Mouse (Mus musculus) embryo, embryonic 10 days (tissue): ENCODE results near the gene Dscaml1.
A peak's percentile ranks its signal among the peaks of the same experiment; 100 is the strongest.

ENCODE experiments used
- DNase-seq: peaks from one replicate; pipeline ENCODE4 v3.0.0-alpha.2; 2015; ENCODE audit warnings: low spot score

The Dscaml1 gene

DNA sequence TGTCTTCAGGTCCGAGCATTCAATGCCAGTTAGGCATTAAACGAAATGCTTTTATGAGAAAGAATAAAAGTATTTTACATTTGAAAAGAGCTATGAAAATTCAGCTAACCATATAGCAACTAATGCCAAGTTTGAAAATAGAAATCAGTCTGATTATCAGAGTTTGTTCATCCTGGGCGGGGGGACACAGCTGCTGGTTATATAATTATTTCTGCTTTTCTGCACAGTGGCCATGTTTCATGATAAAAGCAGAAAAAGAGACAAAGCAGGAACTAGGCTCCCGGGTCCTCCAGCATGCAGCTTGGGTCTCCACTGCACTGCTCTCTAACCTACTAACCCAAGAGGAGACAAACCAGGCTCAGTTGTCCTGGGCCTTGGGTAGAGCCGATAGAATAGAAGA, 143.9 kb downstream of the Dscaml1 start:
- no peak for DNase-seq

DNA sequence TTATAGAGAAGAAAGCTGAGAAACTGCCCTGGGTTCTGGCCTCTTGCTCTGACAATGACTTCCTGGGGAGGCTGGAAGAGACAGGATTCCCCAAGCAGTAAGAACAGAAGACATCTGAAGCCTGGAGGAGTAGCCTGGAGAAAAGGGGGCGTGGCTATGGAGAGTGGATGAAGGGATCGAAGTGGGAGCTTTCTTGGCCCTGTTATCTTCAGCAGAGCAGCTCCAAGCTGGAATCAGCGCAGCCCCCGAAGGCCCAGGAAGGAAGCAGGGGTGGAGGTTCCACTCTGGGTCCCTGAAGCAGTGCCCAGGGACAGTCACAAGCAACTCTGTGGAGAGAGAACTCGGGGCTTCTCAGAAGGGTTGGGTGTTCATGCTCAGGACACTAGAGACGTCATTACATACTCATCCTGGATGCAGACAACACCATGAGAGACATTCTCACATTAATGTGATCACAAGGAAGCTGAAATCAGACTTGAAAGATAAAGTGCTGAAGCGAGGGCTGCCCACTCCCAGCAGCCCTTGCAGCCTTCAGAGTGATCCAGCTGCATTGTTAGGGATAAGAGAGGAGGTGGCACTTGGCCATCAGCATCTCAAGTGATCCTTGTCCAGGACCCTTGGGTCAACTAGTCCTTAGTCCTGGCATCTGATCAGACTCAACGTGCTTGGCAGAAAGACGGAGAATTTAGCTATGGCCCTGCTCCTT, 146.5 kb downstream of the Dscaml1 start:
- peak; percentile 72 for DNase-seq

DNA sequence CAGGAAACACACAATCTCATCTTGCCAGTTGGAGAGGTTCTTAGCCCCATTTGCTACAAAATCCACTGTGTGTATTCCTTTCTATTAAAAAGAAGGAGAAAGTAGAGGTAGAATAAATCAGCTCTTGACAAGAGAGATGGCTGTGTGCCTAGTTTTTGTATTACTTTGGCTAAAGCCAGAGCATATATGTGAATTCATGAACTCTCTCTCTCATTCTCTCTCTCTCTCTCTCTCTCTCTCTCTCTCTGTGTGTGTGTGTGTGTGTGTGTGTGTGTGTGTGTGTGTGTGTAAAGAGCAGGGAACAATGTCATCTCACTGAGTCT, 147.0 kb downstream of the Dscaml1 start:
- DNase-seq: no peak

DNA sequence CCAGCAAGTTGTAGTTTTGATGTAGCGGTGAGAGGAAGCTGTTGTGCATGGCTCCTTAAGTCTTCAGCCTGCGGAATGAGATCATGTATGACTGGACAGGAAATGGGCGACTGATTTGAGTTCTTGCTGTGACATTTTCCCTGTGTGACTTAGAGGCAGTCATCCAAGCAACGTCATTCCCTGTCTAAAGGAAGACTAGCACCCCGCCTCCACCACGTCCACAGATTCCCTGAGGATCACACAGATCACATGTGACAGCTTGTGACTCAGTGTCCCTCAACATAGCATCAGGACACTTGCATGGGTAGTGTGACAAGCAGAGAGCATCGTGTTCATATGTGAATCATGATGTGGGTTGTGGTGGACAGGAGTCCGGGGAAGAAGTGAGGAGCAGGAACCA, 147.6 kb downstream of the Dscaml1 start:
- DNase-seq: no peak

DNA sequence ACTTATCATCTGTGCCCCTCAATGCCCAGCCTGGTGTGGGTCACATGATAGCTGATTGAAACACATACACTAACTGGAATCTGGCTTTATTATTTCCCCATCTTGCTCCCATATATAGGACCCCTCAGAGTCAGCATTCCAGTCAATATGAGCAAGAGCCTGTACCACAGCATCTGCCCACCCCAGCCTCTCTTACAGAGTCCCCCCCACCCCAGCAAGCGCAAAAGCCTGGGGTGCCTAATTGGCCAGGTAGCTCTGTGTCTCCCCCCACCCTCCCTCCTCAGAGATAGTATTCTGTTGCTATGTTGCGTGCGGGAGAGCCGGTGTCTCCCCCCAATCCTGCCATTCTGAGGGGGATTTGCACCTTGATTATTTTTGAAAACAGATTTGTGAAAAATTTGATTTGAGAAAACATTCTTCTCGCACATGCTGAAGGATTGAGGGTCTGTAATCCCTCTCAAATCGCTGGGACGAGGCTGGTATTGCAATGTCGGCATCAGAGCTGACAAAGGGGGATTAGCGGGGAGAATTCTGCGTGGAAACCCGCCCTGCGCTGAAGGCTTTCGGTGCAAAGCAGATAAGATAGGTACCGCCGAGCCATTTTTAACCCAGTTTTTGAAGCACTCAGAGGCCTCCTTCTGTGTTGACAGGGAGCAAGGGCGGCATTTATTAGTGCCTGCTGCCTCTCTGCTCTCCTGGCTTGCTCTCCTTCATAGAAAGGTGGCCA, 153.8 kb downstream of the Dscaml1 start:
- DNase-seq: no peak

DNA sequence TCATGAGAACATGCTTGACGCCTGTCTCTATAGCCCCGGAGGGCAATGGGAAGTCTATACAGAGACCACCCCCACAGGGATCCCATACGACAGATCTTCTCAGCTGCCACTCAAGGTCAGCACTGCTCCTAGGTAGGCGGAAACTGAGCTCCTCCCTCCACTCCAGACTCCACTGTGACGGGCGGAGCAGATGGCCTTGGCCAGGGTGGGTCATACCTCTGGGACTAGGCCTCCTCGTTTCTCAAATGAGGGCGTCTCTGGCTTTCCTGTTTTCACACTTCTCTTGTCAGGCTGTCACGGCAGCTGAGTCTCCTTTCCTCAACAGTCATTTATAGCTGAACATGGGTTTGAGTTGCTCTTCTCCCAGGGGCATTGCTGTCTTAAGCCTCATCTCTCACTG, 160.0 kb downstream of the Dscaml1 start:
- DNase-seq: no peak

DNA sequence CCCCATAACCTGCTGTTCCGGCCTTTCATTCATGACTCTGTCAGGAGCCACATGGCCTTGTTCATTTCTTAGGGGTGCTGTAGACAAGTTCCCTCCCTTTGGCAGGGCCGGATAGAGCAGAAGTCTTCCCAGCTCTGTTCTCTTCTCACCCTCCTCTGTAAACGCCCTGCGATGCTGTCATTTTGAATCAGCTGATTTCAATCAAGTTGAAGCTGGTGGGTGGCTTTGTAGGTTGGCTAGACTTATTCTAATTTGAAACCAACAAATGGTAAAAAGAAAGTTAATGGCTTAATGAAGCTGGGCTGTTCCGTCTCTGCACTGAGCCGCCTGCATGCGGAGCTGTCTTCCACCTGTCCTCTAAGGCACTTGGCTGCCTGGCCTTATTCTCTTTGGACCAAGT, 161.3 kb downstream of the Dscaml1 start:
- DNase-seq: no peak

DNA sequence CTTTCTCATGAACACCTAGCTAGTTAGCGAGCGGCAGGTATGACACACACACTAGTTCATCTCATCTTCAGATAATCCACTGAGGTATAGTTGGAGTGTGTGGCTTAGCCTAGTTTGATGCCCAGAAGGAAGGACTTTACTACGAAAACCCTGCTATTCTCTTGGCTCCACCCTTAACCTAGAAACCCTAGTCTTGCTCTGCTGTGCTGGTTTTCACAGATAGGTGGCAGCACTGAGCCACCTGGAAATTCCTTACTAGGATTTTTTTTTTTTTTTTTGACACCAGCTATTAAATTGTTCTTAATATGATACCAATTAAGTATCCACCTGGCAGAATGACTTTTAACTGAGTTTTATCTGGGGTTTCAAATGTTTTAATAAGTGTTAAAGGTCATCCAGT, 163.4 kb downstream of the Dscaml1 start:
- peak; percentile 55 for DNase-seq

DNA sequence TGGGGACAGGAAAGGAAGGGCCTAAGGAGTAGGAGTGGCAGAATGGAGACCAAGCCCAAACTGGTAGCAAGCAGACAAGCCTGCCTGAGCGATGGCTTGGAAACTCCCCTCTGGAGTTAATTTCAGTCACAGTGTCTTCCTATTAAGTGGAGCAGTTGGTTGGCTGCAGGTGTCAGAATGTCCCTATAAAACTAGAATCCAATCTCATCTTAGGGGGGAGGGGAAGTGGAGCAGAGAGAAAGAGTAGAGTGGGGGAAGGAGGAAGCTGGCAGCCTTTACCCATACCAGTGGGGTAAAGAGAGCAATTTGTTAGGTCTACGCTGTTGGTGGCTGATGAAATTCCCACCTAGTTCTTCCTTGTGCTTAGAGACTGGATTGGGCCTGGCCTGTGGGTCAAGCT, 164.6 kb downstream of the Dscaml1 start:
- DNase-seq: no peak

DNA sequence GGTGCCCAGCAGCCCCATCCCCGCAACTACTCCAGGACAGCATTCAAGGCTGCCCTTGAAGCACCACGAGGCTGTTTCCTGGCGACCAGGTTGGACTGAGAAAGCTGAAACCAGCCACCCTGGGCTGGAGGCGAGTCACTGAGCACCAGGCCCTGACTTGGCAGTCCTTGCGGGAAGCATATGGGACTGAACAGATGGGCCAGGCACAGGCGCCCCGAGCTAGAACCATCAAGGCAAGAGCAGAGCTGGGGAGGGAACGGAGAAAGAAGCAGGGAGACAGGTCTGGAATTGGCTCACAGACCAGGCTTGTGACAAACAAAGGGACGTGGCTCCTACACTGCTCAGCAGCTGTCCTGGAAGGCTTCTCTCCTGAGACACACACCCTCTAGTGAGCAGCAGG, 165.9 kb downstream of the Dscaml1 start:
- DNase-seq: no peak

DNA sequence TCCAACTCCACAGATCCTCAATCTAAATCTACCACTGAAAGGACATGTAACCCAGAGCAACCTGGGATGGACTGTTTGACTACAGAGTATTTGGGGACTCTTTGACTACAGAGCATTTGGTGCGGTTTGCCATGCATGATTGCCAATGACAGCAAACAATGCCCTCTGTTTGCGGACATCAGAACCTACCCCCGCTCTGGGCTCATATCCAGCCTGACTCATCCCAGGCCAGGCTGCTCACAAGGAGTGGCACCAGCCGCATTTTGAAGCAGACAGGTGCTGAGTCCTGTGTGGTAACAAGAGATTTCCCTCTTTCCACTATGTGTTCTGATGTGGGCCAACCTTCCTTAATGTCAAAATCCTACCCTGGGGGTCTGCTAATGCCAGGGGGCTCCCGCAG, 171.7 kb downstream of the Dscaml1 start:
- no peak for DNase-seq

DNA sequence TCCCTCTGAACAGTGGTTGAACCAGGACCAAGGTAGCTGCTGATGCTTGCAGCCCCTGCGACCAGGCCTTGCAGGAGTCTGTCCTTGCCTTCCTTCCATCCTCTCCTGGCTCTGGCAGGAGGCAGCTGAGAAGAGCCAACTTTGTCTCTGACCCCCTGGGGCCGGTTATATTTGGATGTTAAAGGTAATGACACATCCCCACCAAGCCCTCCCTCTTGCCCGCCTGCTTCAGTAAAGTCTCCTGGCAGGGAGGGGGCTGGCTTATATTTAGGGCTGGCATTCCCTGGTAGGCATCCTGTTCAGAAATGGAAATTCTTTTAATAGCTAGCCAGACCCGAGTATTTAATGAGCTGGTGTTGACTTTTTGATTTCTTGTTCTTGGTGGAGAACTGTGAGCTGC, 172.9 kb downstream of the Dscaml1 start:
- DNase-seq: no peak

DNA sequence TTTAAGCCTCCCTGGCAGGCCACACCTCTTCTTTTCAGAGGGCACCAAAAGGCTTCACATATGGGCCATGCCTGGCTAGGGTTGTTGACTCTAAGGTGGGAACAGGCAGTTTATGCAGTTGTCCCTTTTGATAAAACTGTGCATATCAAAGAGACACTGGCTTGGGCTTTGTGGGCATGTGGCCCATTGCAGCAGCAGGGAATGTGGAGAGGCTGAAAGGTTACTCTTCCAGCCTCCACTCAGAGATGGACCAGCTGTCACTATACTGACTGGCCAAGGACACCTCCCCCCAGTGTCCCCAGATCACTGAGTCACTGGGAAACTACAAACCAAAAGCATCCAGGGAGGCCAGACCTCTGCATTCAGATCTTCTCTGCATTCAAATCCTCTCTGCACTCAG, 180.9 kb downstream of the Dscaml1 start:
- DNase-seq: no peak

DNA sequence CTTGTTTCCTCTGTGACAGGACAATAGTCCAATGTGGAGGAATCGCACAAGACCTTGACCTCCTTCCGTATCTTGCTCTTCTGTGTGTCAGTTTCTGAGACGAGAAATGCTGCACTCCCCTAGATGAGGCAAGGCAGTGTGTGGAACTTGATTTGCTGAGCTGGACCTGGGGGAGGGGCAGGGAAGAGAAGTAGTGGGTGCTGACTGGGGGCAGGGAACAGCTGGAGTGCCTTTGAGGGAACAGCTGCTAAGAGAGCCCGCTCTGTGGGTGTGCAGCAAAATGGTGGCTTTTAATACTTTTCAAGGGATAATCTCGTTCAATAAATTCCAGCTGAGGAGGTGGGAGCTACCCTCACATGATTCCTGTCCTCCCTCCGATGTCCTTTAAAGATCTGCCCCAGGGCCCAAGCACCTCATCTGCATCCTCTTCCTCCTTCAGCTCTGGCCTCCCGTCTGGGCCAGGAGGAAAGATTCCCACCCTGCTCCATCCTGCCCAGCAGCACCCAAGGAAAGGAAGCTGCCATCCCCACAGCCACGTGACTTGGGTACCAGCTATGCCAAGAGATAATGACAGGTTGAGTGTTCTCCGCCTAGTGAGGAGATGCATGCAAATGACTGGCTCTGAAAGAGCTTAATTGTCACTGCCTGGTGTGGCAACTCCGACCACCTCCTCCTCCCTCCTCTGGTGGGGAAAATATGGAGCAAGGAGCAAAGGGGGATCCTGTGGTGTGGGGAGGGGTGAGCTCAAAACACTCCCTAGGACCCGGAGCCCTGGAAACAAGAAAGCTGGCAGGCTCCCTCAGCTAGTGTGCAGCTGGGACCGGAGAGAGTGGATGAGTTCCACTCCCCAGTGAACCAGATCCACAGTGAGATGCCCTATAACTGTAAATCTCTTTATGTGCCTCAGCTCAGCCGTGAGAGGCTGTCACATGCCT, 181.9 kb downstream of the Dscaml1 start:
- DNase-seq: no peak

DNA sequence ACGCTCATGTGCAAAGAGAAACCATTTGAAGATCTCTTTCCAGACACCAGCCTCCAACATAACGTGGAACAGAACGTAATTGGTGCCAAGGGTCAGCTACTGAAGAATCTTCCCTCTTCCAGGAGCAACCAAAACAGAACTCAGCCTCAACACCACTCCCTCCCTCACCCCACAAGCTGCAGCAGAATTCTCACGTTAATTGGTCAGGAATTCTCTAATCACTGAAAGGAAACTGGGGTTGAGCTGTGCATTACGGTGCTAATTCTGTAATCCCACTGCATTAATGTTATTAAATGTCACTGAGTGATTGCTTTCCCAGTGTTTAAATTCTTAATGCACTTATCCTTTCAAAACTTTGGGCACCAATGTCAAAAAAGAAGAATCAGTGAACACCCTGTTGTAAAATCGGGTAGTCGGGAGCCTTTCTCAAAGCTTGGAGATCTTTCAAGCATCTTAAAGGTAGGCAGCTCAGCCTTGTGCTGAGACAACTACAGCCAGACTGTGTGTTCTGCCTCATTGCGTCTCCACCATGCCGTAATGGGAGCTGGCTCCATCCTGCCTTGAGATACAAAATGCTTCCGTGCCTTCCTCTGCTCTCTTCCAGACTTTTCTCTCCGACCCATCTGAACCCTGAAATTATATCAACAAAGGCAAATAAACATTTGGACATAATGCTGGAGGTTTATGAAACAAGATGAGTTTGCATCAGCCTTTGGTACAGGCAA, 184.1 kb downstream of the Dscaml1 start:
- DNase-seq: no peak

DNA sequence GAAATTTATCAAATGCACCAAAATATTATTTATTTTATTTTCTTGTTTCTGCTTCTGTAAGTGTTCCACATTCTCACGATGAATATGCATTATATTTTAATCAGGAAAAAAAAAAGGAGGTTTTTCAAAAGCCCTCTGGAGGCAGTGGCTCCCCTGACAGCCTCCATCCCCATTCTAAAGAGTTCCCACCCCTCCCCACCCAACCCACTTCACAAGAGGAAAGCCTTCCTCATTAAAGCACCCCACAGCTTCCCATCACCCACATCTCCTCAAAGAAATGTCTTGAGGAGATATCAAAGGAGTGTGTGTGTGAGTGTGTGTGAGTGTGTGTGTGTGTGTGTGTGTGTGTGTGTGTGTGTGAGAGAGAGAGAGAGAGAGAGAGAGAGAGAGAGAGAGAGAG, 188.2 kb downstream of the Dscaml1 start:
- no peak for DNase-seq

DNA sequence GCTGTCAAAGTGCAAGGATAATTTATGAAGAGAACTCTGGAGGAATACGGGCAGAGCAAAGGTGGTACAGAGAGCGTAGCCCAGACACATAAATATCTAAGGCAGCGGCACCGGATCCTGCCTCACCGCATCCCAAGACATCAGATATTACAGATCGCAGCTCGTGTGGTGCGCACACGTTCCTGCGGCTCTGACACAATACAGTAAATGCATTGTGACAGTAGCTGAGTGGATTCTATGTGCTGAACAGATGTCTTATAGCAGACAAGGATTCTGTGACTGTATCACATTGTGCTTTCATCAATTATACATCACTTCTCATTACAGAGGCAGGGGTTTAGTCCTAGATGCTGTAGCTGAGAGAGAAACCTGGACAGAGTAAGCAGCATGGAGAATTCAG, 191.5 kb downstream of the Dscaml1 start:
- DNase-seq: no peak

DNA sequence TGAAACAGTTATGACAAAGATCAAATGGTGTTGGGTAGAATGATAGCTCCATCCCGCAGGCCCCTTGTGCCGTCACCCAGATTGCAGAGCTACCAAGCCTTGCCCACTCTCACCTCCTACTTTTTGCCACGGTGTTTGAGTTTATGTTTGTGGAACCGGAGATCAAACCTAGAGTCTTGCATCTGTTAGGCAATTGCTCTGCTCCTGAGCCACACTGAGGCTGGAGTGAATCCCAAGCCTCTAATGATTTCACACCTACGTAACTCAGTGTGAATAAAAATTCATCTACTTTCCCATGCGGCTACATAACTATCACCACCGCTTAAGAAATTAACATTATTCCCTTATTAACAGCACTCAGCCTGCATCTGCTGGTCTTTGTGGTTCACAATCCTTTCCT, 192.0 kb downstream of the Dscaml1 start:
- DNase-seq: no peak

DNA sequence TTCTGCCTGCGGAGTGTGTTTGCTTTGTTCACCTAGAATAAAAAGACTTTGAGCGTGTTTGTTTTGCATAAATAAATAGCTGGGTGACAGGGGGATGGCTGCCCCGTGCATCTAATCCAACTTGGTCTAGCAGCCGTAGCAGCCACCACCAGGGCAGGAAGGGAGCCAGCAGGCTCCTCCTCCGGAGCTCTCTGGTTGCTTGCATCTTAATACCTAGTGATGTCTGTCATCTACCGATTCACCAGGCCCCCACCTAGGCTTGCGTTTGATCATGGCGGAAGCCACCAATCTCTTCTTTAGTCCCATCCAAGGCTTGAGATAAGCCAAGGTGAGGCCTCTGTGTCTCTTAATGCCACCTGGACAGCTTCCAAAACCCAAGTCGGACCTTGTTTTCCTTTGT, 193.6 kb downstream of the Dscaml1 start:
- DNase-seq: no peak

DNA sequence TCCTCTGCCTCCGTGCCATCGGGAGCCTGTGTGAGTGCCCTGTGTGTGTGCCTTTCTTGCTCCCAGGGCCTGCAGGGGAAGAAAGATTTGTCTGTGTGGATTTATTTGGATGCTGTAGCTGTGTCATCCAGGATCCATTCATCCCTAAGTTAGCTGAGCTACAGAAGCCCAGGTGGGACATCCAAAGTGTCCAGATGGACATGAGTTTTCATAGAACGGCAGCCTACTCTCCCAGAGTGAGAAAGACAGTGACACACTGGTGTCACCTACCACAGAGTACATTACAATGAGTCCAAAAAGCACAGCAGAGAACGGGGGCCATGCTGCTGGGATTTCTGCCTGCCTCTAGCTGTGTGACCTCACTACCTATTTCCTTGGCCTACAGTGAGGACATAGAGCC, 194.5 kb downstream of the Dscaml1 start:
- DNase-seq: no peak

DNA sequence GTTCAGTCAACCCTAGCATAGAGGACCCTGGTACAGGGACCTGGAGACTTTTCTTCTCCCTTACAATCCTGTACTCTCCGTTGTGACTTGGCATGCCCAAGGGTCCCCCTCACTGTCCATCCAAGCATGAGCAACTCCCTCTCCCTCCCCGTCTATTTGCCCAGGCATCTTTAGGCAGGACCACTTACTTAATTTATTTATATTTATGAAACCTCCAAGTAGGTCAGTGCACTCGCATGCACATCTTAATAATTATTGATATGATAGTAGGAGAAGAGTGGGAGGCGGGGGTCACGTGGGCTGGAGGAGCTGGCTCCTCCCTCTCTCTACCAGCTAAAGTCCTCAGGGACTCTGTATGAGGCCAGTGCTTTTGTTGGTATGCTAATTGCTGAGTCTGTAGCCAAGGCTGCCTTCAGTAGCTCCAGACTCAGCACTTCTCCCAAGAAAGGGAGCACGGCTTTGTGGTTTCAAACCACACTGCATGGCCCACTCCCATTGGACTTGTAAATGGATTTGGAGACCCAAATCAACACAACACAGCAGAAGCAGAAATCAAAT, 199.5 kb downstream of the Dscaml1 start:
- no peak for DNase-seq

DNA sequence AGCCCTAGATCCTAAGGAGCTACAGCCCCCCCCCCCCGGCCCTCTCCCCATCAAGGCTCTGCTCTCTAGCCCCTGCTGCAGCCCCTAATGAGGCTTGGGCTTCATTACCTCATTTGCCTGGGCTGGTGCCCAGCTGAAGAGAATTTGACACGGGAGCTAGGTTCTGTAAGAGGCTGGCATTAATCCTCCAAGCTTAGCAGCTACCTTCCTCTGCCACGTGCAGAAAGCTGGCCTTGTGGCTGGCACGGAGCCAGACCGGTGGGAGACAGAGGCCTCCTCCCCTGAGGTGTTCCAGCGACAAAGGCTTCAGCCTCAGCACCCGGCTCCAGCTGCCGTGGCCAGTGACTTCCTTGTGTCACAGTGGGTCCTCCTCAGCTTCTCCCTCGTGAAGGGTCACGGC, 206.1 kb downstream of the Dscaml1 start:
- no peak for DNase-seq
